Mouse (Mus musculus): ENCODE measurements at regions not wholly inside any gene's neighbourhood (a gene's known extent, or its start where the extent isn't known, plus 50 kb on each side); places are given as distances from the start of the nearest gene placed in this dataset.

DNA sequence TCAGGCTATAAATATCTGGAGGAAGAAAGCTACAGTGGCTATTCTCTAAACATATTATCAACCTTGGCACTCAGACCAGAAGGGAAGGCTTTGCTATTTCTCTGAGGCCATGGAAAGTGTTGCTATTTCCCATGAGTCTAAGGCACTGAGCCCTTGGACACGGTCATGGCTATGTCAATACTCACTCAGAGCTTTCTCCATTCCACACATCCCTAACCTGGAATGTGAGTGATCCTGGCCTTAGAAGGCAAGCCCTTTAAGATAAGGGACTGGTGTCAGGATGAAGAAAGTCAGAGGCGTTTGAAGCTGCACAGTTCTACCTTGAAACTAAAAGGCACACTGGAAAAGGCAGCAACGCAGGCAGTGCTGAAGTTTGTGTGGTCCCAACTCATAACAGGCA lies 478.3 kb downstream of the Rps29 start:
- Histone ChIP-seq H3K4me1 (replicated peaks; ENCODE audit: control insufficient read depth, insufficient read depth, low read length) (no peaks in the 10 kb centered on the region), H3K27me3 (replicated peaks; ENCODE audit: control insufficient read depth, insufficient read depth, low read length) (no peaks in the 10 kb centered on the region), H3K27ac (ENCODE audit: low read depth, low read length) (no peak overlapping the region), H3K36me3 (ENCODE audit: control insufficient read depth, insufficient read depth) (no peaks in the 10 kb centered on the region), H3K4me2 (replicated peaks; ENCODE audit: low read depth) (no peak overlapping the region), H3K9ac (ENCODE audit: low read depth, low read length) (no peak overlapping the region), H3K4me3 (ENCODE audit: low read depth, low read length) (no peak overlapping the region), H3K9me3 (ENCODE audit: control insufficient read depth) (no peaks in the 10 kb centered on the region)
- 77% methylated on average over 3 of the region's 3 CpGs for WGBS
- no peak for TF ChIP-seq CTCF (IDR thresholded peaks at IDR 0.05; ENCODE audit: low read depth)
- ATAC-seq: no peak

DNA sequence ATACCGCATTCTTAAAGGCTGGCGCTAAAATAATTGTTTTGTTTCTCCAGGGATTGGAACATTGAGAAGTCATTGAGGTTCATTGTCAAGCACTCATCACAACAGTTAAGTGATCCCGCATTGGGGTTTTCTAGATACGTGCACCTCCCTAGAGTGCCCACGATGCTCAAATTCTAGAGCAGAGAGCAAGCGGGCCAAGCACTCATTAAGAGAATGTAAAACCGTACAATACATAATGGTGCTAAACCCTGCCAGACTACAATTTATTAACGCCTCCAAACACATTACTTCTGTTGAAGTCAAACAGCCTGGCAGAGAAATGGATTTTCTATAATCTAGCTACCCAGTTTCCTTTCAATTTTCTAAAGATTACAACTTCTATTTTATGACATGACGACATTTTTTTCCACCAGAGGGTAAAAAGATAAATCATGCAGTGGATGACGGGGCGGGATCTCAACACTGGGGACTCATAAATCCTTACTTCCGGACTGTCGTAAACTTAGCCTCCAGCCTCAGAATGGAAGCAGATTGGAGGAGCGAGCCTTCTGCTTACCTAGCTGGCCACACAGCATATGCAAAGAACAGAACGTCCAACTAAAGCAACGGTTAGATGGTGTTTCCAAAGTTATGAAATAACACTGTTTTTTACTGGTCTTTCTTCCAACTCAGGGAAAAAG lies 482.8 kb downstream of the Rps29 start:
- no peak overlapping the region for H3K4me3 ChIP-seq (ENCODE audit: low read depth, low read length)
- no peak overlapping the region for H3K27ac ChIP-seq (ENCODE audit: low read depth, low read length)
- TF ChIP-seq CTCF (IDR thresholded peaks at IDR 0.05; ENCODE audit: low read depth): no peak
- WGBS: 59% methylated on average over 16 of the region's 16 CpGs
- no peaks in the 10 kb centered on the region for H3K9me3 ChIP-seq (ENCODE audit: control insufficient read depth)
- ATAC-seq: no peak
- no peak overlapping the region for H3K4me2 ChIP-seq (replicated peaks; ENCODE audit: low read depth)
- no peak overlapping the region for H3K9ac ChIP-seq (ENCODE audit: low read depth, low read length)
- H3K27me3 ChIP-seq (replicated peaks; ENCODE audit: control insufficient read depth, insufficient read depth, low read length): no peaks in the 10 kb centered on the region
- no peaks in the 10 kb centered on the region for H3K4me1 ChIP-seq (replicated peaks; ENCODE audit: control insufficient read depth, insufficient read depth, low read length)
- H3K36me3 ChIP-seq (ENCODE audit: control insufficient read depth, insufficient read depth): no peaks in the 10 kb centered on the region

- WGBS: 71% methylated on average over 3 of the region's 3 CpGs
- Histone ChIP-seq H3K9ac (ENCODE audit: low read depth, low read length) (no peak overlapping the region), H3K27ac (ENCODE audit: low read depth, low read length) (no peak overlapping the region), H3K27me3 (replicated peaks; ENCODE audit: control insufficient read depth, insufficient read depth, low read length) (no peaks in the 10 kb centered on the region), H3K9me3 (ENCODE audit: control insufficient read depth) (no peaks in the 10 kb centered on the region), H3K4me1 (replicated peaks; ENCODE audit: control insufficient read depth, insufficient read depth, low read length) (no peaks in the 10 kb centered on the region), H3K4me3 (ENCODE audit: low read depth, low read length) (no peak overlapping the region), H3K36me3 (ENCODE audit: control insufficient read depth, insufficient read depth) (no peaks in the 10 kb centered on the region), H3K4me2 (replicated peaks; ENCODE audit: low read depth) (no peak overlapping the region)
- no peak for TF ChIP-seq CTCF (IDR thresholded peaks at IDR 0.05; ENCODE audit: low read depth)
- no peak for ATAC-seq
These were observed 487.0 kb downstream of the Rps29 start for GRCm38 (mm10) chr12:68672011-68672410.

DNA sequence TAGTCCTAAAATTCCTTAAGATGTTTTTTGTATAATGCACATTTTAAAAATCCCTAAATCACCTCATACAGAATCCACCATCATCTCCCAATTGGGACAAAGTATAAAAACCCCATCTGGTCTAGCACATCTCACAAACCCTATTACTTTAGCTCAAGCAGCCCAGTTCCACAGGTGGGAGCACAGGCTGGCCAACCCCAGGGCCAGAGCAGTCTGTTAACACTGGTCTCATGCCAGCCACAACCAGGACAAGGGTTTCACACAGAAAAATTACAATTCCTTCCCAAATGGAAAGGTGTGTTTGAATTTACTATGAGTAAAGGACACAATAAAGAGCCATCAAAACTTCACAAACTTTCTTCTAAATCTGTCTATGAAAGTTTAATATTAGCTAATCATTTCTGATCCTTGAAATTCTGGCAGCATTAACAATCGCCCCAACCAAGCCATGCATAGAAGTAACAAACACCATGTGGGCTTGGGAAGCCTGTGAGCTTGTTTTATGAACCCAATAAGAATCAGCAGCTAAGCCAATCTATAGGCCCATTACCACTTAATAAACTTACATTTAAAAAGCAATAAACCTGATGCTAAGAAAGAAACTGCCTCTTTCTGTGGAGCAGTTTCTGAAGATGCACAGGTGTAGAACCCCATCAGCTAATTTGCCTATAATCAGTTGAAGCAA lies 512.9 kb downstream of the Rps29 start:
- WGBS: 84% methylated on average over 1 of the region's 1 CpGs
- Histone ChIP-seq H3K36me3 (ENCODE audit: control insufficient read depth, insufficient read depth) (no peaks in the 10 kb centered on the region), H3K4me1 (replicated peaks; ENCODE audit: control insufficient read depth, insufficient read depth, low read length) (no peaks in the 10 kb centered on the region), H3K4me2 (replicated peaks; ENCODE audit: low read depth) (no peak overlapping the region), H3K9ac (ENCODE audit: low read depth, low read length) (no peak overlapping the region), H3K27ac (ENCODE audit: low read depth, low read length) (no peak overlapping the region), H3K27me3 (replicated peaks; ENCODE audit: control insufficient read depth, insufficient read depth, low read length) (no peaks in the 10 kb centered on the region), H3K9me3 (ENCODE audit: control insufficient read depth) (no peaks in the 10 kb centered on the region), H3K4me3 (ENCODE audit: low read depth, low read length) (no peak overlapping the region)
- no peak for ATAC-seq
- TF ChIP-seq CTCF (IDR thresholded peaks at IDR 0.05; ENCODE audit: low read depth): no peak

GRCm38 (mm10) chr12:68643671-68644070 lies 515.3 kb downstream of the Rps29 start:
- WGBS: 85% methylated on average over 4 of the region's 4 CpGs
- no peak for ATAC-seq
- no peak overlapping the region for H3K4me3 ChIP-seq (ENCODE audit: low read depth, low read length)
- TF ChIP-seq CTCF (IDR thresholded peaks at IDR 0.05; ENCODE audit: low read depth): no peak
- no peaks in the 10 kb centered on the region for H3K36me3 ChIP-seq (ENCODE audit: control insufficient read depth, insufficient read depth)
- no peaks in the 10 kb centered on the region for H3K4me1 ChIP-seq (replicated peaks; ENCODE audit: control insufficient read depth, insufficient read depth, low read length)
- no peak overlapping the region for H3K9ac ChIP-seq (ENCODE audit: low read depth, low read length)
- H3K9me3 ChIP-seq (ENCODE audit: control insufficient read depth): no peaks in the 10 kb centered on the region
- no peak overlapping the region for H3K27ac ChIP-seq (ENCODE audit: low read depth, low read length)
- no peaks in the 10 kb centered on the region for H3K27me3 ChIP-seq (replicated peaks; ENCODE audit: control insufficient read depth, insufficient read depth, low read length)
- H3K4me2 ChIP-seq (replicated peaks; ENCODE audit: low read depth): no peak overlapping the region

DNA sequence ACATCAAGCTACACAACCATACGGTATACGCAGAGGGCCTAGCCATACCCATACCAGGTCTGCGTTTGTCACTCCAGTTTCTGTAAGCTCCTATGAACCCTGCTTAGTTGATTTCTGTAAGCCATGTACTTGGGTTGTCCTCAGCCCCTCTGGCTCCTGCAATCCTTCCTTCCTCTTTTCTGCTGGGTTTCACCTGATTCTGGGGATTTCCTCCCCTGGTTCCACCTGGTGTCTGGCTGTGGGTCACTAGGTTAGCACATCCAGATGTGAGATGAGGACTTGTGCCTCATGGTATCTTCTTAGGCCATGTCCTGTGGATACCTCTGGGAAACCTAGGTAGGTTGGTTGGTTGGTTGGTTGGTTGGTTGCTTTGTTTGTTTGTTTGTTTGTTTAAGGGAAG lies 526.5 kb downstream of the Rps29 start:
- Histone ChIP-seq H3K27me3 (replicated peaks; ENCODE audit: control insufficient read depth, insufficient read depth, low read length) (no peaks in the 10 kb centered on the region), H3K9me3 (ENCODE audit: control insufficient read depth) (no peaks in the 10 kb centered on the region), H3K4me2 (replicated peaks; ENCODE audit: low read depth) (no peak overlapping the region), H3K4me1 (replicated peaks; ENCODE audit: control insufficient read depth, insufficient read depth, low read length) (no peaks in the 10 kb centered on the region), H3K4me3 (ENCODE audit: low read depth, low read length) (no peak overlapping the region), H3K36me3 (ENCODE audit: control insufficient read depth, insufficient read depth) (no peaks in the 10 kb centered on the region), H3K9ac (ENCODE audit: low read depth, low read length) (no peak overlapping the region), H3K27ac (ENCODE audit: low read depth, low read length) (no peak overlapping the region)
- 97% methylated on average over 3 of the region's 3 CpGs for WGBS
- no peak for ATAC-seq
- no peak for TF ChIP-seq CTCF (IDR thresholded peaks at IDR 0.05; ENCODE audit: low read depth)

Measured in intestine, postnatal 0 days (tissue).